7 mouse cellular contexts compared by ENCODE assay signal in the genomic region with DNA sequence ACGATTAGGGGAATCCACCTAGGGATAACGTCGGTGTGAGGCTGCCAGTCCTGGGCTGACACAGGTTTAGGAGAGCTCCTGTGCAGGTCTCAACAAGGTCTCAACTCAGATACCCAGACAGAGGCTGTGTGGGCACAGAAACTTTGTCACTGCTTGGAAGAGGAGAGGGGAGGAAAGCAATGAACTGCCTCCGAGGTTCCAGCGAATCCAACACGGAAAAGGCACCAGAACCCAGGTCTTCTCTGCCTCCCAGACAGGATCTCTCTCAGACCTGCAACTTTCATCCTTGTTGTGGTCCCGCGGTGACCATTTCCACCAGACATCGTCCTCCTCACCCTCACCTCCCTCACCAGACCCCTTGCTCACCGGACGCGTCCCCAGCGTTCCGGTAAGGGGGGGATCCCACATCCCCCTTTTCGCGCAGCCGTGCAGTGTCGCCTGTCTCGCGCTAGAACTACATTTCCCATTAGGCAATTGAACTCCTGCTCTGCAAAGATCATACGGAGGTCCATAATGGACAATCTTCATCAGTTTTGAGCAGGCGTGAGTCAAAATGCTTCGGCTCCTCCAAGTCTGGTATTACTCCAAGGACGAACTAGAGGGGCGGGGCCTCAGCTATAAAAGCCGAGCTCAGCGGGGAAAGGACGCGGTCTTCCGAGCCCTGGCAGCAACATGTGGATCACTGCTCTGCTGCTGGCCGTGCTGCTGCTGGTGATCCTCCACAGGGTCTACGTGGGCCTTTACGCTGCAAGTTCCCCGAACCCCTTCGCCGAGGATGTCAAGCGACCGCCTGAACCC. TPM values are rescaled to one million over a fixed set of nuclear protein-coding genes. Genes with fewer than 3 reads are reported as not detected.
A peak's percentile ranks its signal among the peaks of the same experiment; 100 is the strongest.
DNase-seq lines count a peak whose midpoint lies in the region; ATAC-seq lines count a peak whose summit lies in the region.

A gene (minus strand): TSS at position 458 of the 798 bp plus-strand sequence.
A gene (plus strand): TSS at position 520 of the 798 bp plus-strand sequence.

- H3K4me3 ChIP-seq in intestine, embryonic 15.5 days (replicated peaks), result peak within 1 kb of the TSS; percentile 54
- H3K4me3 ChIP-seq in midbrain, embryonic 10.5 days, result peak within 1 kb of the TSS; percentile 71

- H3K27me3 ChIP-seq in intestine, embryonic 15.5 days (replicated peaks), result no peaks in the 10 kb centered on the region
- H3K27me3 ChIP-seq in midbrain, embryonic 10.5 days (ENCODE audit: low read depth, poor library complexity, severe bottlenecking), result no peaks in the 10 kb centered on the region

- peak within 1 kb of the TSS; percentile 63 for H3K27ac ChIP-seq in intestine, embryonic 15.5 days
- H3K27ac ChIP-seq in midbrain, embryonic 10.5 days (replicated peaks), result peak within 1 kb of the TSS; percentile 82

- no peaks in the 10 kb centered on the region for H3K9me3 ChIP-seq in intestine, embryonic 15.5 days
- no peaks in the 10 kb centered on the region for H3K9me3 ChIP-seq in midbrain, embryonic 10.5 days (replicated peaks)

- DNase-seq in adrenal gland, adult 2 months, result peak; percentile 97
- peak; percentile 94 for DNase-seq in embryo, embryonic 11.5 days (ENCODE audit: low read depth, low spot score)
- peak; percentile 93 to 94 for DNase-seq in gastrocnemius, postnatal 36 days
- peak; percentile 88 to 97 for DNase-seq in left cerebral cortex, postnatal 25 days (ENCODE audit: low spot score in 2 of 2)
- DNase-seq in midbrain, embryonic 10.5 days (ENCODE audit: low spot score), result peak; percentile 90
- DNase-seq in right cerebral cortex, postnatal 4 days, result peak; percentile 73

- WGBS in intestine, embryonic 15.5 days, result under 1% methylated on average over 38 of the region's 38 CpGs
- 2% methylated on average over 38 of the region's 38 CpGs for WGBS in midbrain, embryonic 10.5 days

- H3K9ac ChIP-seq in intestine, embryonic 15.5 days, result peak within 1 kb of the TSS; percentile 59

- H3K4me2 ChIP-seq in intestine, embryonic 15.5 days (replicated peaks), result peak within 1 kb of the TSS; percentile 68

- ATAC-seq in intestine, embryonic 15.5 days, result peak; percentile 93

- peaks cover 4% of the 10 kb centered on the region; the same call in 1 of the 2 replicates for H3K4me1 ChIP-seq in intestine, embryonic 15.5 days (replicated peaks)
- peaks cover 21% of the 10 kb centered on the region for H3K4me1 ChIP-seq in midbrain, embryonic 10.5 days

- H3K36me3 ChIP-seq in intestine, embryonic 15.5 days, result no peaks in the 10 kb centered on the region
- no peaks in the 10 kb centered on the region for H3K36me3 ChIP-seq in midbrain, embryonic 10.5 days

- intact Hi-C loops in gastrocnemius, postnatal 36 days (cut with DNase I), result no loop called here
- intact Hi-C loops in left cerebral cortex, postnatal 25 days (cut with DNase I), result no loop called here

RNA-seq across cellular contexts. Expression of the first gene that starts in this region (rescaled TPM):
- total RNA-seq in adrenal gland, adult 2 months (2021), result 10 to 100 TPM; 12.9 to 25.6 TPM
- 25.5 and 29.3 TPM in 2 replicates for polyA plus RNA-seq in adrenal gland, adult 2 months (2012; rRNA removed)
- total RNA-seq in gastrocnemius, postnatal 36 days (2021), result 1 to 10 TPM; 6.1 to 9.5 TPM
- polyA plus RNA-seq in intestine, embryonic 15.5 days (2015; fragmentation: Nextera tagmentation; extraction: Ambion mirVana), result 13.9 and 14.3 TPM in 2 replicates
- 10 to 100 TPM; 18.0 to 18.3 TPM for total RNA-seq in left cerebral cortex, postnatal 25 days (2021)
- polyA plus RNA-seq in midbrain, embryonic 10.5 days (2016; fragmentation: Nextera tagmentation; extraction: Ambion mirVana), result 14.2 and 15.5 TPM in 2 replicates

RNA-seq across cellular contexts. Expression of the second gene that starts in this region (rescaled TPM):
- total RNA-seq in adrenal gland, adult 2 months (2021), result 100 to 1,000 TPM; 390 to 465 TPM
- polyA plus RNA-seq in adrenal gland, adult 2 months (2012; rRNA removed), result 96.6 and 123 TPM in 2 replicates
- total RNA-seq in gastrocnemius, postnatal 36 days (2021), result 10 to 100 TPM; 70.2 to 71.6 TPM
- polyA plus RNA-seq in intestine, embryonic 15.5 days (2015; fragmentation: Nextera tagmentation; extraction: Ambion mirVana), result 29.7 and 31.6 TPM in 2 replicates
- total RNA-seq in left cerebral cortex, postnatal 25 days (2021), result 10 to 100 TPM; 46.2 to 60.5 TPM
- 8.2 and 8.4 TPM in 2 replicates for polyA plus RNA-seq in midbrain, embryonic 10.5 days (2016; fragmentation: Nextera tagmentation; extraction: Ambion mirVana)

Comparison
In these comparisons a context has a peak if more than half of its experiments do, and no peak if none do; other contexts are left out.
1. Peak in every context shown above with its lines: DNase-seq, ATAC-seq, H3K4me3 ChIP-seq and H3K27ac ChIP-seq.
2. RNA of the second gene that starts in this region (total RNA-seq): 390 to 465 TPM in adrenal gland, adult 2 months; 70.2 to 71.6 TPM in gastrocnemius, postnatal 36 days and 46.2 to 60.5 TPM in left cerebral cortex, postnatal 25 days; every median in the first group is over 4 times any median in the second.